Mouse (Mus musculus) right cerebral cortex, postnatal 14 days (tissue): ENCODE results near the gene Pdzd4.
A peak's percentile ranks its signal among the peaks of the same experiment; 100 is the strongest.

Source experiments
- DNase-seq: peaks from one replicate; pipeline ENCODE4 v3.0.0; 2022

Pdzd4 gene

DNA sequence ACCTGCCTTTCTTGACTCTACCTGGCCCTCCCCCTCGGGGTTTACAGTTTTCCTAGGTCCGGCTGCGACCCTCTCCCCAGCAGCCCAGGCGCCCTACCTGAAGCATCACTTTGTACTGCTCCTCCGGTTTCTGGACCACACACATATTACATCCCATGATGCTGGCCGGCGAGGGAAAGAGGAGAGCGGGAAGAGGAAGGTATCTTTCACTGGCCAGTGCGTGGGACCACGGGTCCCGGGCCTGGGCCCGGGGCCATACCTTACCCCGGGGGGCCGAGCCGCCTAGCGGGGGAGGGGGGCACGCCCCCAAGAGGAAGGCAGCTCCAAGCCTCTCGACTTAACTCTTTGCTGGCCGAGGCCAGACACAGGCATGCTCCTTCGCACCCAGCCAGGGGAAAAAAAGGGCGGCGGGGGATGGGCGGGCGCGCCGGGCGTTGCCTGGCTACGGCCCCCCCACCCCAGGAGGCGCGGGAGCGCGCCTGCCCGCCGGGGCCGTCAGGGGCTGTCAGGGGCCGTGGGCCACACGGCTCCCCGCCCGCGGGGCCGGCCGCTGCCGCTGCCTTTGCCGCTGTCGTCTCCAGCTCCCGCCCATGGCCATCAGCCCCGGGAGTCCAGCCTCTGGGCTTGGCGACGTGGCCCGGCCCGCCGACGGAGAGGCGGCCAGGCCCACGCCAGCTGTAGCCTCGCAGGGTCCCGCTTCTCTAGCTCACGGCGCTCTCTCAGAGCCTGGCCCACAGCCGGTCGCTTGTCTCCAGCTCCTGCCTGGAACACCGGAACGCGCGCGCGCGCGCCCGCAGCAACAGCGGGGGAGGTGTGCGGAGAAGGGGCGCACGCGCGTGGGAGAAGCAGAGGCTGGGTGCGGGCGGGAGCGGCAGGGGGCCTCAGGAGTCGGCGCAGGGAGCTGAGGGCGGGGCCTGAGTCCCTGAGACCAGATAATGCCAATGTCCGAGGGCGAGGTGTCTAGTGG, at the start of gene Pdzd4:
Gene Pdzd4, minus strand, starts transcription at position 785 of the 967 bp plus-strand sequence.
- peak; percentile 65 for DNase-seq

DNA sequence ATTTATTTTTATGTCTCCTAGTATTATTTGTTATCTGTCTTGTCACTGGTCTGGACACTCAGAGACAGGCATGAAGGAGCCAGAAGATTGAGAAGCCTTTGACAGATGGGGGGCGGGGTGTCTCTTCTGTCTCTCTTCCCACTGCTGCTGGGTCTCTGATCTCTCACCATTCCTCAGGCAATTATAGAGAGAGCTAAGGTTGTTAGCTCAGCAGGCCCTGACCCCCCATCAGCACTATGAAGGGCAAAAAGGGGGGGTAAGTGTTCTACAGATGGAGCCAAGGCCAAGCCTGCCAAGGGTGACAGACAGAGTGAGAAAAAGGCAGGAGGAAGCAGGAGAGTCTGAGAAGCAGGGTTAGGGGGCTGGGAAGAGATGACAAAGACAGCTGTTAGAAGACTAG, 47.2 kb upstream of the Pdzd4 start:
- no peak for DNase-seq

DNA sequence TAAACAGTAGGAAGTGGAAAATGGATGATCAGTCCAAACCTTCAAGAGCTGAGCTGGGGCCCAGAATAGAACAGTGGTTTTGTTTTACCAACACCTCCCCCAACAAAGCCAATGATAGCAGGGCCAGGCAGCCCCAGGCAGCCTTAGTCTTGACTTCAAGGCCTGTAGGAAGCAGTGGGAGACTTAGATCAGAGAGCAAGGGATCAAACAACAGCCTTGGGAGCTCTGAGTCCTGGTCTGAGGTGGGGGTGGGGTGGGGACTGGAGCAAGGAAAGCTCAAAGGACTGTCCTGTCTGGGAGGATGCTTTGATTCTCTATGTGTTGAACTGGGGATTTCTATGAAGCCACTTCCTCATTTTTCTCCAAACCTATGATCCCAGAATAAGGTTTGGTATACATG, 46.7 kb upstream of the Pdzd4 start:
- DNase-seq: no peak

- no peak for DNase-seq
These were observed 44.6 kb upstream of the Pdzd4 start for GRCm38 (mm10) chrX:73869334-73869733.

DNA sequence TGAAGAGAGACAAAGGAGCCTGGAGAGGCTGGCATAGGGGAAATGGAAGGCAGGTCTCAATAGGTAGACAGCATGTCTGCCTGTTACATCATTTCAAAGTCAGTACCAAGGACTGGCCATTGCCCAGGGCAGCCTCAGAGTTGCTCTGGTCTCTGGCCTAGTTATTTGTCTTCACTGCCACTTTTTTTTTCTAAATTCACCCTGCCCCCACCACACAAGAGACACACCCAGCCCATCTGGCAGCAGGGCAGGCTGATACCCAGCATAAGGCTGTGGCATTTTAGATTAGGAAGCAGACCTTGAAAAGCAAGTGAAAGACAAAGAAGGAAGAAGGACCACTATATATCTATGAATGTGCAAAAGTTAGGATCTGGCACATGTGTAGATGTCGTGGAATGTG, 43.1 kb upstream of the Pdzd4 start:
- no peak for DNase-seq

- no peak for DNase-seq
These were observed 42.5 kb upstream of the Pdzd4 start for GRCm38 (mm10) chrX:73867256-73867655.

GRCm38 (mm10) chrX:73864692-73865091, 39.9 kb upstream of the Pdzd4 start:
- DNase-seq: no peak

DNA sequence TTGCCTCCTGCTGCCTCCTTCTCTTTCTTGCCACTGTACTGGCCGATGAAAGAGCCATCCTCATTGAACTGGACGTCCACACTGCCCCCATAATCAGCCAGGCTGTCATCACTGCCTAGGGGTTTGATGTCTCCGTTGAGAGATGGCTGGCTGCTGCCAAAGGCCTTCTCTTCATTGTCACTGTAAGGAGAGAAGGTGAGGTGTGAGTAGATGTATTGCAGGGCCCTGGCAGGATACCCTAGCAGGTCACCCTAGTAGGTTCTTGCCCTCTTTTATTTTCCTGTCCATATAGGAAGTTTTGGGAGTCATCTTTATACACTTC, 30.3 kb upstream of the Pdzd4 start:
- no peak for DNase-seq

- no peak for DNase-seq
These were observed 29.7 kb upstream of the Pdzd4 start for GRCm38 (mm10) chrX:73854326-73855086.

- no peak for DNase-seq
These were observed 11.9 kb upstream of the Pdzd4 start for GRCm38 (mm10) chrX:73836691-73837090.

DNA sequence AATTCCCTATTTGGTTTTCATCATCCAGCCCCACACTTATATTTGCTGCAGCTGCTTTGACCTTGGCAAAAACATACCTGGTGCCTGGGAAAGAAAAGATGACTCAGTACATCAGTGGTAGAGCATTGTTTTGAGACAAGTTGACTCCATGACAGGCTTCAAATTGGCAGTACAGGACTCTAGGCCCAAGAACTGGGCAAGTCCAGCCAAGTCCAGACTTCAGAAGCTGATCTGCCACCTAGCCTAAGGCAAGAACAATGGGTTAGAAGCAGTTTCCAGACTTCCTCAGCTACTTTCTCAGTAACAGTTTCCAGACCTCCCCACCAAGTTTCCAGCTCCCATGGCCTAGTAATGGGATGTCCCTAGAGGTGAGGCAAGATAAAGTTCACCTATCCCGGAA, 11.0 kb upstream of the Pdzd4 start:
- no peak for DNase-seq

GRCm38 (mm10) chrX:73823747-73824146, 1.0 kb downstream of the Pdzd4 start:
- DNase-seq: no peak

- DNase-seq: no peak
These were observed 8.0 kb downstream of the Pdzd4 start for GRCm38 (mm10) chrX:73816596-73817314.

- no peak for DNase-seq
These were observed 9.7 kb downstream of the Pdzd4 start for GRCm38 (mm10) chrX:73815072-73815471.

DNA sequence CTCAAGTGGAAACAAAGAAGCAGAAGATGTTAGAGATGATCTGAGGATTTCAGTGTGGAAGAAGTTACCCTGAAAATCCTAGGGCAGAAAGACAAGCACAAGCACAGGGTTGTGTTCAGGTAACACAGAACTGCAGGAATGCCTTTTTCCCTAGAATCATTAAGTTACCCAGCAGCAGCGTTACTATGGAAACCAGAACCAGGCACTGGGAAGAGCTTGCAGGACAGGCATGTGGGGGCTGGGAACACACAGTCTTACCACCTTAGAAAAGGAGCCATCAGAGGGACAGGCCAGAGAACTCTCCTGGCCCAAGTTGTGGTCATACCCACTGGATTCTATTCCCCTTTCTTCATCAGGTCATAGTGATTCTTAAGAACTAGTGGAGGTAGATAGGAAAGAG, 19.0 kb downstream of the Pdzd4 start:
- no peak for DNase-seq

- DNase-seq: peak; percentile 62
These were observed 26.3 kb downstream of the Pdzd4 start for GRCm38 (mm10) chrX:73798502-73798901.

- DNase-seq: no peak
These were observed 27.3 kb downstream of the Pdzd4 start for GRCm38 (mm10) chrX:73797511-73797910.

DNA sequence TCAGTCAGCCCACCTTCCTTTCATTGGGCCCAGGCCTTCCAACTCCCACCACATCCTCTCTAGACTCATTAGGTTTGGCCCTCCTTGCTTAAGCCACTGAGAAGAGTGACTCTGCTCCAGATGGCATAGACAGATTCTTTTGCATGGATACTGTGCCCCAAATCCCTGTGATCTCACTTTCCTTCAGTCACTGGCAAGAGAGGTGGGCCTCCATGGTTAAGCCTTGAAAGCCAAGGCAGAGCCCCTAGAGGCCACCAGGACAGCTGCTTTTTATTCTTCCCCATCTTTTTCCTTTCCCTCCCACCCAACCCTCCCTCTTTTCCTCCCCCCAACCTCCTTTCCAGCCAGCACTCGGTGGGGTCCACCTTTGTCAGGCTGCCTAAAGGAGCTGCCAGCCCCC, 31.3 kb downstream of the Pdzd4 start:
- DNase-seq: no peak

DNA sequence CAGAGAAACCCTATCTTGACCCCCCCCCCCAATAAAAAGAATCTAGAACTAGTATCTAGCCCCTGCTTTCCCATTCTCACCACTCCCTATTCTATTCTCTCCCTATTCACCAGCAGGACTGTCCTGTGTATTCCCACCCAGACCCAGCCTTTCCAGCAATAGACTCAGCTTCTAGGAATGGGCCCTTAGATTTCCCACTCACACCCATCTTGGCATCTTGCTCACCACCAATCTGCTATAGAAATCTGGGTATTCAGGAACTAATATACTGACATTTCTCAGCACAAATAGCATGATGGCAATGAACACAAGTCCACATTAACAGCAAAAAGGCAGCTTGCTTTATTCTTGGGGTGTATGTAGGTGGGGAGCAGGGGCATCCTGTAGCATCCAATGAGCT, 31.7 kb downstream of the Pdzd4 start:
- no peak for DNase-seq

DNA sequence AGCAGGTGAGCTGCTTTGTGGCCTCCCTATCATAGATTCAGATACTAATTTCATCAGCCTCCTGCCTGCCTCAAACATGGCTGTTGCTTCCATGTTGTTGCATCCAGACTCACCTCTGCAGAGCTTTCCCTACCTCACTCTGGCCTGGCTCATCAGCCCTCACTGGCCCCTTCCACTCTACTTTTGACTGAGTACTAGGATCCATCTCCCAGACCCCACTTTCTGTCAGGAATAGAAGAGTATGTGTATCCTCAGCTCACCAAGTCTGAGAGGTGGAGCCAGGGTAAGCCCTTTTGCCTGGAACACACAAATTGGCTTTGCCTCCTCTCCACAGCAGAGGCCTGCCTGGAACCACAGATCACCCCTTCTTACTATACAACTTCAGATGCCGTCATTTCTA, 36.3 kb downstream of the Pdzd4 start:
- DNase-seq: no peak

DNA sequence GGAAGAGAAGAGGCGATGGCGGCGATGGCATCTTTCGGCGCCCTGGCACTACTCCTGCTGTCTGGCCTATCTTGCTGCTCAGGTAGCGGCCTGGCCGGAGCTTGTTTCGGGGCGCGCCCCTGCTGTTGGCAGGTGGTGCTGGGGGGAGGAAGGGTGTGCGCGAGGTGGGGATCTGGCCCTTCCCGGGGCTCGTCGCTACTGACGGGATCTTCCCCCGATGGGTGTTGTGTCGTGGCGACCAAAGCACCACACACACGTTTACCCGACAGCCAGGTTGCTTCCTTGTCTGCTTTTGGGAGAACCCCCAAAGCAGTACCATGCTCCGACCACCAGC, 37.6 kb downstream of the Pdzd4 start:
- no peak for DNase-seq

DNA sequence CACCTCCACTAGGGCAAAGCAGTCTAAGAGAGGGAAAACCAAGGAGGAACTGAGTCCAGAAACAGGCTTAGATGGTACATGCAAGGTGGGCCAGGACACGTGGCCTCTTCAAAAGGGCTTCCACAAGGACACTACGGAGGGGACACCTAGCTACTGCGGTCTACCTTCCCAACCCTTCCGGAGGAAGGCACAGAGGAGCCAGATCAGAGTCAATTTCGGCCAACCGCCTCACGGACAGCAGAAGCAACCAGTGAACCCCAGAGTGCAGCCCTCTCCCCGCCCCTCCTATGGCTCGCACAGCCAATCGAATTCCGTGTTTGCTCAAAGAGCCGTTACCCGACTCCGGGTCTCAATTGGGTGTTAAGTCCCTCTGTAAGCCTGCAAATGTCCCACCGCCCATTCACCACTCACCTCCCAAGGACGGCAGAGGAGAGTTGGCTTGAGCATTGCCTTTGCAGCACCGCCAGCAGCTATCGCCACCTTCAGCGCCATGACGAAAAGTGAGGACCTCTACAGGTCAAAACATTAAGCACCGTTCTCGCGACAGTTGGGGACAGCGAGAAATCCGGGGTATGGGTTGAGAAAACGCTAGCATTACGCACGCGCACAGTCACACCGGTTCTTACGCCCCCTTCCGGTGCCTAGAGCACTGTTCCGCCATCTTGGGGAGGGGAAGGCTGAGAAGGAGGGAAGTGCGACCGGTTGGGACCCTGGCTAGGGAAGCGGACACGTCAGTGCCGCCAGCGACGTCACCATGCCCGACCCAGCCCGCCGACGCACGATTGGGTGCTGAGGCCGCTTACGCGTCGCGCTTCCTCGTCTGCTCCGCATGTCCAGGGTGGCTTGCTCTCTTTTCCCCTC, 38.2 kb downstream of the Pdzd4 start, which contains the start of the genes Idh3g and Ssr4:
Gene Idh3g, minus strand, starts transcription at position 534 of the 861 bp plus-strand sequence.
Gene Ssr4, plus strand, starts transcription at position 665 of the 861 bp plus-strand sequence.
- peak; percentile 82 for DNase-seq
